Mouse (Mus musculus) ES-Bruce4 (cell line): ENCODE measurements at regions not wholly inside any gene's neighbourhood (a gene's known extent, or its start where the extent isn't known, plus 50 kb on each side); places are given as distances from the start of the nearest gene placed in this dataset.

Source experiments
- H3K27ac ChIP-seq: 2 replicates; pipeline ENCODE4 v1.5.1; 2012; ENCODE audit warnings: low read length, inconsistent platforms; ENCODE audit not compliant: insufficient read depth
- H3K27me3 ChIP-seq: 2 replicates; pipeline ENCODE4 v1.6.1; 2012; ENCODE audit warnings: mild to moderate bottlenecking, low read length, inconsistent platforms; ENCODE audit not compliant: control insufficient read depth, poor library complexity, insufficient read depth, severe bottlenecking
- H3K36me3 ChIP-seq: 2 replicates; pipeline ENCODE4 v1.6.1; 2012; ENCODE audit warnings: inconsistent platforms, mild to moderate bottlenecking, low read length, moderate library complexity; ENCODE audit not compliant: control insufficient read depth, poor library complexity, insufficient read depth, severe bottlenecking
- H3K4me1 ChIP-seq: one replicate; pipeline ENCODE4 v1.8.1; 2011; ENCODE audit warnings: low read length; ENCODE audit not compliant: control insufficient read depth, insufficient read depth
- H3K4me3 ChIP-seq: 2 replicates; pipeline ENCODE4 v1.5.1; 2011; ENCODE audit warnings: low read depth, mild to moderate bottlenecking, low read length
- H3K9ac ChIP-seq: 2 replicates; pipeline ENCODE4 v1.6.1; 2012; ENCODE audit warnings: low read depth, mild to moderate bottlenecking, inconsistent platforms; ENCODE audit not compliant: poor library complexity, severe bottlenecking
- H3K9me3 ChIP-seq: replicated peaks from 2 replicates; pipeline ENCODE4 v1.6.1; 2012; ENCODE audit warnings: mild to moderate bottlenecking, low read length, inconsistent platforms; ENCODE audit not compliant: control insufficient read depth, poor library complexity, insufficient read depth, severe bottlenecking
- CTCF ChIP-seq: IDR thresholded peaks from one replicate; pipeline ENCODE4 v1.8.1; 2011; ENCODE audit warnings: low read depth, low read length
- EP300 ChIP-seq: IDR thresholded peaks from 2 replicates; pipeline ENCODE4 v1.6.1; 2011; ENCODE audit warnings: low read depth, low read length; ENCODE audit not compliant: insufficient read depth
- POLR2A ChIP-seq: IDR thresholded peaks from one replicate; pipeline ENCODE4 v1.8.1; 2011; ENCODE audit warnings: low read length; ENCODE audit not compliant: insufficient read depth

- TF ChIP-seq CTCF, result no peak
- no peak for TF ChIP-seq POLR2A
- no peak for TF ChIP-seq EP300
- H3K27ac ChIP-seq, result no peak overlapping the region
- no peak overlapping the region for H3K9ac ChIP-seq
- no peaks in the 10 kb centered on the region for H3K36me3 ChIP-seq
- peaks cover 10% of the 10 kb centered on the region; the same call in 1 of the 2 replicates for H3K9me3 ChIP-seq
- no peak overlapping the region for H3K4me3 ChIP-seq
- no peaks in the 10 kb centered on the region for H3K27me3 ChIP-seq
- no peaks in the 10 kb centered on the region for H3K4me1 ChIP-seq
Observed at GRCm38 (mm10) chr4:31638564-31638963, 325.3 kb upstream of the Map3k7 start.

- H3K9me3 ChIP-seq, result peaks cover 2% of the 10 kb centered on the region; the same call in 1 of the 2 replicates
- H3K27ac ChIP-seq, result no peak overlapping the region
- H3K4me3 ChIP-seq, result no peak overlapping the region
- TF ChIP-seq EP300, result no peak
- TF ChIP-seq POLR2A, result no peak
- no peak for TF ChIP-seq CTCF
- H3K9ac ChIP-seq, result no peak overlapping the region
- H3K4me1 ChIP-seq, result no peaks in the 10 kb centered on the region
- H3K36me3 ChIP-seq, result no peaks in the 10 kb centered on the region
- H3K27me3 ChIP-seq, result no peaks in the 10 kb centered on the region
Observed at GRCm38 (mm10) chr4:31642161-31642560, 321.7 kb upstream of the Map3k7 start.

- Histone ChIP-seq H3K36me3 (no peaks in the 10 kb centered on the region), H3K27ac (no peak overlapping the region)
Observed at GRCm38 (mm10) chr4:31642593-31643290, 321.2 kb upstream of the Map3k7 start.

GRCm38 (mm10) chr4:31648631-31649368, 315.1 kb upstream of the Map3k7 start:
- Histone ChIP-seq H3K36me3 (no peaks in the 10 kb centered on the region), H3K4me1 (no peaks in the 10 kb centered on the region), H3K27me3 (no peaks in the 10 kb centered on the region), H3K9me3 (no peaks in the 10 kb centered on the region), H3K4me3 (no peak overlapping the region), H3K9ac (no peak overlapping the region), H3K27ac (no peak overlapping the region)
- TF ChIP-seq POLR2A (no peak), CTCF (no peak), EP300 (no peak)

More at GRCm38 (mm10) chr4:31642593-31643290, 321.2 kb upstream of the Map3k7 start:
- no peaks in the 10 kb centered on the region for H3K27me3 ChIP-seq
- TF ChIP-seq CTCF (no peak), EP300 (no peak), POLR2A (no peak)
- no peak overlapping the region for H3K4me3 ChIP-seq
- no peak overlapping the region for H3K9ac ChIP-seq
- no peaks in the 10 kb centered on the region for H3K4me1 ChIP-seq
- H3K9me3 ChIP-seq, result peaks cover 2% of the 10 kb centered on the region; the same call in 1 of the 2 replicates

GRCm38 (mm10) chr4:31655364-31656106, 308.4 kb upstream of the Map3k7 start:
- TF ChIP-seq EP300, result no peak
- no peak for TF ChIP-seq CTCF
- TF ChIP-seq POLR2A, result no peak
- H3K9me3 ChIP-seq, result no peaks in the 10 kb centered on the region
- H3K36me3 ChIP-seq, result no peaks in the 10 kb centered on the region
- no peaks in the 10 kb centered on the region for H3K27me3 ChIP-seq
- no peaks in the 10 kb centered on the region for H3K4me1 ChIP-seq
- H3K27ac ChIP-seq, result no peak overlapping the region
- no peak overlapping the region for H3K9ac ChIP-seq
- no peak overlapping the region for H3K4me3 ChIP-seq
